Mouse (Mus musculus) mouse trophoblast stem cell (cell line): Measurements from ENCODE around the gene Boll.
"Not testable (repeated sequence)": the region's sequence is repeated elsewhere in the genome, so short reads cannot be mapped to it uniquely, and the experiment has no call there.

Experiments used
- in situ Hi-C, 2 experiments: fragments of 300-500 bp; cut with MseI, MboI; formaldehyde crosslinking; loops; 2 replicates in 1 of 2; 3 replicates in 1 of 2; pipeline ENCODE4 v1.15.1; 2025

The Boll gene

DNA sequence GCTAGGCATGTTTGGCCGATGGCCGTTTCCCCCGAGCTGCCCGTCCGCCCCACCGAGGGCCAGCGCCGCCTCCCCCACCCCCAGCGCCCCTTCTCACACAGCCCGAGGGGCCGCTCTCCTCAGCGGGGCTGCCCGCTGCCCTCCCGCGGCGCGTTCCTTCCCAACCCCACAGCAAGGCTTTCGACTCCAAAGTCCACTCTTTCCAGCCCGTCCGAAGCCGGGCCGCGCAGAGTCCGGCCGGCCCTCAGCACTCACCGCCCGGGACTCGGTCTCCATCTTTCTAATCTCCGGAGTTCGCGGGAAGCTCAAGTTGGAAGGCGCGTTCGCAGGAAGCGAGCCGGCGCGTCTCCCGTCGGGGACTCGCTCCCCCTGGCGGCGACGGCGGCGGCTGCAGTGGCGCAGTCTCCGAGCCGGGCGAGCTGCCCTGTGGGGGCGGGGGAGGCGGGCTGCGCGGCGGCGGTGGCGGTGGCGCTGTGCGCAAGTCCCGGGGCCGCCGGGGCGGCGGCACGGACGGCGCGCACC lies at the start of gene Boll:
Gene Boll, minus strand, starts transcription at position 426 of the 522 bp plus-strand sequence.
- in situ Hi-C loops = no loop called here

DNA sequence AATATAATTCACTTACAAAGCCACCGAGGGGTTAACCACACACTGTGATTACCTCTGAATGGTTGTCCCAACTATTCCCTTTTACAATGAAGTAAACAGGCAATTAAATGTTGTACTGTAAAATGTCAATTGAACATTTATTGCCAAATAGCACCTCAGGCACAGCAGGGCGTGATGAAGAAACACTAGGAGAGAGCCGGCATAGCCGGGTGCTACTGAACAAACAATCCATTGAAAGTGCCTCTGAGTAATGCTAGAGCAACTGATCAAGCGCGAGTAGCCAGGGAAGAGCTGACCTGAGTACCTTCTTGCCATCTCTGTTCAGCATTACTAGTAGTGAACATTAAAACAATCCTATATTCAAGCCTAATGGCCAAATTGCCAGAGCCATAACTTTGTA lies 49.3 kb upstream of the Boll start:
- in situ Hi-C loops = no loop called here

DNA sequence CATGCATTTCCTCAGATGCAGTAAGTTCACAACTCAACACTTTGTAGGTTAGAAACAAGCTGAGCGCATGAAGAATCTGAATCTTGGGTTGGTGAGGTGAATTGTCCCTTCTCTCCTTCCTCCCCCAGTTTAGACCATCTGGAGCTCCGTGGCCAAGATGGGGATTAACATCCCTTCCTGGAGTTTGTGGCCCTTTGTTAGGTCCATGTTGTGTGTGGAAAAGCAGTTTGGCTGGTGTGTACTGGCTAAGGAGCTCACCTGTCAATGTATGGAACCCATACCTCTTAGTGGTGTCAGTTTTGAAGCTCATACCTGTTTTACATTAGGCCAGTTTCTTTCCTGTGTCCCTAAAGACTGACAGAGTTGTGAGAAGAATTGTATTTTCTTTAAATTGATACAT lies 47.8 kb upstream of the Boll start:
- in situ Hi-C loops = no loop called here

GRCm38 (mm10) chr1:55410670-55411069 lies 47.4 kb upstream of the Boll start:
- in situ Hi-C loops = no loop called here

GRCm38 (mm10) chr1:55406531-55407375 lies 43.5 kb upstream of the Boll start:
- in situ Hi-C loops = loop anchor here (5.0 to 10.0 kb wide), 3 partner anchors 326 to 468 kb away; no protein-coding TSS in a partner anchor

DNA sequence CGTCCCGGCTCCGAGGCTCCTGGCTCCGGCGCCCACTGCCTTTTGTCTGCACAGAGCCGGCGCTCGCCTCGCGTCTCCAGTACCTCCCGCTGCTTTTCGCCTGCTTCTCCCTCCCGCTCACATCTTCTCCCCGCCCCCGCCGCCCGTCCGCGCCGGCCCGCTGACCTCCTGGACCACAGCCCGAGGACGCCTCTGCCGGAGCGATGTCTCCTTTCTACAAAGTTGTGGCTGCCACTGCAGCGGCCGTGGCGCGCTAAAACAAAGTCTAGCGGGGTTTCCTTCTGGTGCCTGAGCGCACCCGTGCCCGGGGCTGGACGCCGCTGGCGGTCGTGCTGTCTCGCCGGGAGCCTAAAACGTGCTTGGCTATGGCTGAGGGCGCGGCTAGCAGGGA lies 42.7 kb upstream of the Boll start:
- in situ Hi-C loops = loop anchor here (5.0 to 10.0 kb wide), 3 partner anchors 326 to 469 kb away; no protein-coding TSS in a partner anchor

- in situ Hi-C loops = loop anchor here (5.0 to 10.0 kb wide), 3 partner anchors 327 to 469 kb away; no protein-coding TSS in a partner anchor
Measured at GRCm38 (mm10) chr1:55405272-55406022, 42.2 kb upstream of the Boll start, which contains the start of gene Plcl1. Gene Plcl1 (plus strand): TSS chr1:55405921.

DNA sequence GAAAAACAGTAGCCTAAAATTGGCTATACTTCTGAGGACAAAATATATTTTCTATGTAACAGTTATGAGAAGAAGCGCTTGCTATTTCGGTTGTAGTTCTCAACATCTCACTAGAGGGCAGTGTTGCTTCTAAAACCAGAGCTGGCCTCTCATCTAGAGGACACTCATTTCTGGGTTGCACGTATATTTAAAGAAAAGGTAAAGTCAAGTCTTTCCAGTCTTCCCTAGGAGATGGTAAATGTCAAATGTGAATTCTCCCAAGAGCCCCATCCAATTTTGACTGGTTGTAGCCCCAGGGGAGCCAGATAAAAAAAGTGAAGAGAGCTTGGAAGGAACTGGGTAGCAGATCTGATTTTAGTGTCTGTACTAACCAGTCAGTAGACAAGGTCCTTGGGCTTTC lies 41.2 kb upstream of the Boll start:
- in situ Hi-C loops = loop anchor here (10.0 kb wide), 1 partner anchor 470 kb away; no protein-coding TSS in a partner anchor

- in situ Hi-C loops = loop anchor here (10.0 kb wide), 1 partner anchor 475 kb away; no protein-coding TSS in a partner anchor
Measured at GRCm38 (mm10) chr1:55399891-55400290, 36.6 kb upstream of the Boll start.

DNA sequence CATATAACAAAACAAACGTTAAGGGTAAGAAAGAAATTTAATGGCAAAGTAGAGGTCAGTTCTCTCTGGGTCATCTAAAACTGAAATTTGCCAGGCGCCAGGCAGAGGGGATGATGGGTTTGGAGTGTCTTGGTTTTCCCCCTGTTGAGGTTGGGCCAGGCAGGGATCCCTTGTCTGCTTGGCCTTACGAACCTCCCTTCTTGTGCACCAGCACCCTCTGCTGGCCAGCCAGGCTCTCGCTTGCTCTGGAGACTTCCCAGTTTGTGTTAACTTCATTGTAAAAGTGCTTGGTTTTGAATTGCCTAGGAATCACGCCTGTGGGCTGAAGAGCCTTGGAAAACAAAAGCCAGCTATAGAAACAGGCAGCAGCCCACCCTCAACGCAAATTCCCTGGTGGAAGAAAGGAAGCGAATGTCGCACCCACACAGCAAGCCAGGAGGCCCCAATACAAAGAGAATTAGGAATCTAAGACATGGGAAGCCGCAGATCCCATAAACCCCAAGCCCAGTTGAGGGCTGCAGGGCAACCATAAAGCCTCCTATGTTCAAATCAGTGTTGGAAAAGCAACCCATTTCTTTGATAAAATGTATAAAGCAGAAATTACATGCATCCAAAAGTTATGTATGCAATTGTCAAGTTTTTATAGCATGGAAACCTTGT lies 20.0 kb upstream of the Boll start:
- in situ Hi-C loops = loop anchor here in 1 of 2 experiments (5.0 kb wide), 1 partner anchor 86 kb away; no protein-coding TSS in a partner anchor

GRCm38 (mm10) chr1:55380527-55380926 lies 17.3 kb upstream of the Boll start:
- in situ Hi-C loops = loop anchor here in 1 of 2 experiments (5.0 kb wide), 1 partner anchor 83 kb away; no protein-coding TSS in a partner anchor

DNA sequence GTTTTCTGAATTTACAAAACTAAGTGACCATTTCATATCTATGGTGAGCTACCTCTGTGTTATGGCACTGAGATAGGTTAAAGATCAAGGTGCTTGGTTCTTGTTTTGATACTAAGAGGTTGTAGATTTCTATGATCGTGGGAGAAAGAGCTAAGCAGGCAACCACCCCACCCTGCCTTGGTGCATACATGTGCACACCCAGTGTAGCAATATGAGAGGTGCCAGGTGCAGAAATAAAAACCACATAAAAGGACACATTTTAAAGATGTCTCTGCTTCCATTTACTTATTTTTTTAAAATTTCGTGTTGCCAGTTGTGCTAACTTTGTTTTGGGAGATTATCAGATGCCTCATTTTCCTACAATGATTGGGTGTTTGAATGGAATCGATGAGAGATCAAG lies 9.4 kb upstream of the Boll start:
- in situ Hi-C loops = no loop called here

DNA sequence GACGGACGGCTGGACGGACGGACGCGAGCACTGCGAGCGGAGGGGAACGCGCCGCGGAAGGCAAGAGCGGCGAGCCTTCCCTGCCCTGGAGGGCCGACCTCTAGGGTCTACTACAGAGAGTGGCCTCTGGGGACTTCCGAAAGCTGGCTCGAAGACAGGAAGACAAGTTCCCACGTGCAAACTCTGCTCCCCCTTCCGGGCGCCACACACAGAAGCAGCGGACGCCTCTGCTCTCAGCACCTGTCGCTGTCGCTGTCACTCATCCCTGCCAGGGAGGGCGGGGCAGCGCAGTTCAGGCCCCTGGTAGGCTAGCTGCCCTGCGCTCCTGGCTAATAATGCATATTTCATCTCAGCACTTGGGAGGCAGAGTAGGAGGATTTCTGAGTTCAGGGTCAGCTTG lies 317 bp upstream of the Boll start:
- in situ Hi-C loops = no loop called here

DNA sequence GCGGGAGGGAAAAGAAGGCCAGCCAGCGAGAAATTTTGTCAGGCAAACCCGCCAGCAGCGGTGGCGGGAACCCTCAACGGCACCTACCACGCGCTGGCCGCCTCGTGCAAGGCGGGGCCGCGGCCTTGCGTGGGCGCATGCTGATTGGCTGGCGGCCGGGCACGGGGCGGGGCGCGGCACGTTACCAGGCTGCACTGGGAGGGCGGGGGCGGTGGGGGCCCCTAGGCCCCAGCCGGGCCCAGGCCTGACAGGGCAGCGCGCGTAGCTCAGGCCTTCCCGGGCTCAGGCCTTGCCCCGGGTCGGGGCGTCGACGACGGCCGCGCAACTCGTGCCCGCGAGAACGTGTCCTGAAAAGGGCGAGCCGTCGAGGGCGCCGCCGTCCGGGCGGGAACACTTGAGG lies 635 bp downstream of the Boll start:
- in situ Hi-C loops = no loop called here

GRCm38 (mm10) chr1:55351914-55352313 lies 11.4 kb downstream of the Boll start:
- in situ Hi-C loops = not testable (repeated sequence)

- in situ Hi-C loops = not testable (repeated sequence)
Measured at GRCm38 (mm10) chr1:55325496-55325895, 37.8 kb downstream of the Boll start.

- in situ Hi-C loops = no loop called here
Measured at GRCm38 (mm10) chr1:55301077-55301476, 62.2 kb downstream of the Boll start.

- in situ Hi-C loops = no loop called here
Measured at GRCm38 (mm10) chr1:55279081-55279480, 84.2 kb downstream of the Boll start.

DNA sequence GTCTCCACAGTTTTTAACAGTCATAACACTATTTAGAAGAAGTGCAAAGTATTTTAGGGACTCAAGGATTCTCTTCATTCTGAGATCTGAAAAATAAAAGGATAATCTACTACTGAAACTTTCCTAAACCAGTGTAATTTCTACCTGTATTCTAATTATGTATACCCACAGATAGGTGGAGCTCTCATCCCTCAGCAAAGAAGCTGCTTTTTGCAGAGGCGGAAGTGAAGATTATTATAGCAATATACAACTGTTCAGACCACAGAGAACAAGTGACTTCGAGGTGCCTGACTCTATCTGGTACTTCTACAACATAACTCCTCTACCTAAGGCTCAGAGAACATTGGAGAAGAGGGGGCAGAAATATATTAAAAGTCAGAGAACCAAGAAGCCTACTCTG lies 97.8 kb downstream of the Boll start:
- in situ Hi-C loops = no loop called here

DNA sequence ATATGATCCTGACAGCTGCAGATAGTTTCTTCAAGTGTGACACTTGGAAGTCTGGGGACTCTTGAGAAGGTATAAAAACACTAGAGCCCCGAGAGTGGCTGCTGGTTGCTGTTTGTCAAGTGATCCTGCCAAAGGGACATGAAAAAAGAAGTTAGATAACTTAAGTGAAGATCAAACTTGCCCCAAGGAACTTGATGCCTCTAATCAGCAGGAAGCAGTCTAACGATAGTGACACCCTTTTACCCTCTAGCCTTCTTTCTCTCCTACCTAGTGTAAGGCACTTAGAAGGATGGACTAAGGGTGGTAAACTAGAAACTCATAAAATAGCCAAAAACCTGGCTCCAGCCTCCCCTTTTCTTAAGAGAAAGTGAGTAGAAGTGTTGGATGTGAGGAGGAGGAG lies 98.9 kb downstream of the Boll start:
- in situ Hi-C loops = no loop called here

DNA sequence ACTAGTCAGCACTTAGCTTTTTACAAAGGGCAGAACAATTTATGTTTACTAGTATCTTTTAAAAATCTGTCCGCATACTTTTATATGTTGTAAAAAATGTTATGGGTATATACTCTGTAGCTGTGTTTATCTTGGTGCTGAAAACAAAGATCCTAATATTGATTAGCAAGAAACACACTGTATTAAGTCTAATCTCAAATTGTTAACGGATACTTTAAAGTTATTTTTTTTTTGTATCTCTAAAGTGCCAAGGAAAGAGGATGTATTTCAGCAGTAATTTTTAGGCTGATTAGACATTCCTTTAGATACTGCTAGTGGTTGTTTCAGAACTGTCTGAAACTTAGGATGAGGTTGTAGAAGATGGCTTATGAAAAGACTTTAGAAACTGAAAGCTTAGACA lies 116.9 kb downstream of the Boll start:
- in situ Hi-C loops = no loop called here
